Mouse (Mus musculus): Measurements from ENCODE around the gene Ripk3. TPM values are rescaled to one million over a fixed set of nuclear protein-coding genes. Genes with fewer than 3 reads are reported as not detected.
A peak's percentile ranks its signal among the peaks of the same experiment; 100 is the strongest.

The Ripk3 gene
- polyA plus RNA-seq, 1 experiment from 2014 or later, result 40.4 TPM

DNA sequence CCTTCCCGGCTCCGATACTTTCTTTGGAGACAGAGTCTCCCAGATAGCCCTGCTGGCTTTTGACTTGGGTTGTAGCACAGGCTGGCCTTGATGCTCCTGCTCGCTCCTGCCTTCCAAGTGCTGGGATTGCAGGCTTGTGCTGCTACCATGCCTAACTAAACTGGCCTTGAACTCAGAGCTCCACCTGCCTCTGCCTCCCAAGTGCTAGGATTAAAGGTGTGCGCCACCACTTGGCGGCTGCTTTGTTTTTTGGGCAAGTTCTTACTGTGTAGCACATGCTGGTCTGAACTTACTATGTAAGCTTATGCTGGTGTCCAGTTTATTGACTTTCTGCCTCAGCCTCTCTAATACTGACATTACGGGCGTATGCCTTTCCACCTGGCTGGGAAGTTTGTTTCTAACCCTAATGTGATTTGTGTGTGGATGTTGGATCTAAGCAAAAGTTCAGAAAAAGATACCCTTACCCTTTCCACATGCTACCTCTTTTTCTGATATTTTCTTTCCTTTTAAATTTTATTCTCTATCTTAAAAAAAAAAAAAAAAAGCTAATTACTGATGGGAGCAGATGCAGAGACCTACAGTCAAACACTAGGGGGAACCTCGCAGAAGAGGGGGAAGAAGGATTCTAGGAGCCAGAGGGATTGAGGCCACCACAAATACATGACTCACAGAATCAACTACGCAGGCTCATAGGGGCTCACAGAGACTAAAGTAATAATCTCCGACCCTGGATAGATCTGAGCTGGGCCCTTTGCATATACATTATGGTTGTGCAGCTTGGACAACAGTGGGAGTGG is 41.4 kb downstream of the Ripk3 start:
- WGBS, result 92% methylated on average over 10 of the region's 10 CpGs
- Histone ChIP-seq H3K36me3 (peaks cover 64% of the 10 kb centered on the region), H3K27me3 (no peaks in the 10 kb centered on the region), H3K27ac (no peak overlapping the region), H3K9me3 (replicated peaks) (no peaks in the 10 kb centered on the region), H3K4me2 (peak overlapping the region; percentile 96), H3K4me3 (replicated peaks) (peak overlapping the region; percentile 75), H3K9ac (no peak overlapping the region), H3K4me1 (peaks cover 36% of the 10 kb centered on the region)
- ATAC-seq (replicated peaks; ENCODE audit: low FRiP score), result no peak

GRCm38 (mm10) chr14:55745861-55746237 is 42.8 kb downstream of the Ripk3 start:
- Histone ChIP-seq H3K27me3 (no peaks in the 10 kb centered on the region), H3K9me3 (replicated peaks) (no peaks in the 10 kb centered on the region), H3K27ac (peak overlapping the region; percentile 48; the same call in 1 of the 2 replicates), H3K4me2 (peak overlapping the region; percentile 96), H3K4me3 (replicated peaks) (peak overlapping the region; percentile 75), H3K4me1 (peaks cover 36% of the 10 kb centered on the region), H3K9ac (peak overlapping the region; percentile 84), H3K36me3 (peaks cover 57% of the 10 kb centered on the region)
- no peak; the same call in 1 of the 2 replicates for ATAC-seq (replicated peaks; ENCODE audit: low FRiP score)
- under 1% methylated on average over 31 of the region's 31 CpGs for WGBS

DNA sequence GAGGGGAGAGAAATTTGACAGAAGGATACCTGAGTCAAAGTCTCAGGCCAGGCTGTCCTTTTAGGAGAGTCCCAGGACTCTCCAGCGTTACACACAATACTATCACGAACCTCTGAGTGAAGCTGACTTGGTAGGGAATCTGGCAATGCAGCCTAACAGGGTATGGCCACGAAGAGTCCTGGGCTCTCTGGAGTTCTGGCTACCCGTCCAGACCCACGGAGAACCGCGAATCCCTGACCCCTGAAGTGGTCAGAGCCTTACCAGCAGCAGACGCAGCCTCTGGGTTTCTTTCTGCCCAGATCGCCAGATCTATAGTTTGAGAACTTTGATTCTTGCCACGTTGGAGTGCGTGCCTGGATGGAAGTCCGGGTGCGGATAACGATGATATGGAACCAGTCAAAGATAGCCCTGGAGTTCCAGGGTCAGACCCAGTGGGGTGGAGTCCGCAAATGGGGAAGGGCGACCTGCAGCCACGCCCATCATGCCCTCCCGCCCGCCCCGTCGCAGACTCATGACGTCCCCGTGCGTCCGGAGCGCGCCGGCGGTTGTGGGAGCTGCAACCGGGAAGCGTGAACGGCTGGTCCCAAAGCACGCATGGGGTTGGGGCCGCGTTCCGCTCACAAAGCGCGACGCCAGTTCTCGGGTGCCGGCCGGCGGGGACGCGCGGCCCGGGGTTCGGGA is 43.3 kb downstream of the Ripk3 start, which contains the start of the genes Dhrs1 and Nop9:
Gene Dhrs1 (minus strand): TSS at position 511 of the 681 bp plus-strand sequence.
Gene Nop9 (plus strand): TSS at position 514 of the 681 bp plus-strand sequence.
- no peaks in the 10 kb centered on the region for H3K27me3 ChIP-seq
- H3K9ac ChIP-seq, result peak within 1 kb of the TSS; percentile 84
- H3K4me2 ChIP-seq, result peak within 1 kb of the TSS; percentile 96
- no peaks in the 10 kb centered on the region for H3K9me3 ChIP-seq (replicated peaks)
- H3K27ac ChIP-seq, result peak within 1 kb of the TSS; percentile 48
- 1% methylated on average over 48 of the region's 48 CpGs for WGBS
- peaks cover 57% of the 10 kb centered on the region for H3K36me3 ChIP-seq
- peak within 1 kb of the TSS; percentile 75 for H3K4me3 ChIP-seq (replicated peaks)
- ATAC-seq (replicated peaks; ENCODE audit: low FRiP score), result peak; percentile 88
- H3K4me1 ChIP-seq, result peaks cover 36% of the 10 kb centered on the region

DNA sequence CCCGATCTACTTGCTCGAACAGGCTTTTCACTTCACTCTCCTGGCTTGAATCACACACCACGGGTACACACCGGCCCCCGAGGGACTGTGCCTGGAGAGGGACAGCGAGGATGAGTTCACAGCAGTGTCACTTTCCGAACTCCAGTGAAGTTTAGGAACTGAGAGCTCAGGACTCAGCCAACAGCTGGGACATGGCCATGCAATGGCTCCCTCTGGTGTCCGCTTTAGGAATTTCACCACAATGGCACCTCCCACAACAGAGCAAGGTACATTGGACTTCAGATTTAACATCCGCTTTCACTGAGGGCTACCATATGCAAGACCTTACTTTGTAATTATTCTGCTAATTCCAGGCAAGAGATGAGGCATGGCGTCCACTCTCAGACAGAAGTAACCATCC is 45.0 kb downstream of the Ripk3 start:
- WGBS, result 20% methylated on average over 10 of the region's 10 CpGs
- Histone ChIP-seq H3K9ac (no peak overlapping the region), H3K4me1 (peaks cover 36% of the 10 kb centered on the region), H3K27me3 (no peaks in the 10 kb centered on the region), H3K36me3 (peaks cover 56% of the 10 kb centered on the region), H3K27ac (no peak overlapping the region), H3K4me3 (replicated peaks) (peak overlapping the region; percentile 3), H3K4me2 (peak overlapping the region; percentile 42), H3K9me3 (replicated peaks) (no peaks in the 10 kb centered on the region)
- peak; percentile 74 for ATAC-seq (replicated peaks; ENCODE audit: low FRiP score)

GRCm38 (mm10) chr14:55737086-55737687 is 51.5 kb downstream of the Ripk3 start:
- WGBS, result 83% methylated on average over 9 of the region's 9 CpGs
- no peak overlapping the region for H3K4me2 ChIP-seq
- peaks cover 38% of the 10 kb centered on the region for H3K36me3 ChIP-seq
- H3K4me1 ChIP-seq, result peaks cover 4% of the 10 kb centered on the region; the same call in 1 of the 2 replicates
- no peaks in the 10 kb centered on the region for H3K27me3 ChIP-seq
- no peak overlapping the region for H3K4me3 ChIP-seq (replicated peaks)
- peak; percentile 69; the same call in 1 of the 2 replicates for ATAC-seq (replicated peaks; ENCODE audit: low FRiP score)
- H3K9me3 ChIP-seq (replicated peaks), result no peaks in the 10 kb centered on the region
- H3K9ac ChIP-seq, result no peak overlapping the region
- H3K27ac ChIP-seq, result 0 out of 2 replicates have a peak overlapping the region, but pooled peaks have one; percentile 15

- ATAC-seq (replicated peaks; ENCODE audit: low FRiP score), result no peak
Measured at GRCm38 (mm10) chr14:55735758-55736157, 52.9 kb downstream of the Ripk3 start.

GRCm38 (mm10) chr14:55735334-55735733 is 53.3 kb downstream of the Ripk3 start:
- 55% methylated on average over 3 of the region's 3 CpGs for WGBS
- Histone ChIP-seq H3K4me2 (no peak overlapping the region), H3K36me3 (peaks cover 27% of the 10 kb centered on the region), H3K9ac (no peak overlapping the region), H3K27ac (no peak overlapping the region), H3K9me3 (replicated peaks) (no peaks in the 10 kb centered on the region), H3K4me3 (replicated peaks) (no peak overlapping the region), H3K27me3 (no peaks in the 10 kb centered on the region), H3K4me1 (peaks cover 4% of the 10 kb centered on the region; the same call in 1 of the 2 replicates)
- no peak for ATAC-seq (replicated peaks; ENCODE audit: low FRiP score)

More at GRCm38 (mm10) chr14:55735758-55736157, 52.9 kb downstream of the Ripk3 start:
- H3K4me3 ChIP-seq (replicated peaks), result no peak overlapping the region
- H3K9me3 ChIP-seq (replicated peaks), result no peaks in the 10 kb centered on the region
- peaks cover 31% of the 10 kb centered on the region for H3K36me3 ChIP-seq
- 77% methylated on average over 4 of the region's 4 CpGs for whole genome bisulfite sequencing
- peaks cover 4% of the 10 kb centered on the region; the same call in 1 of the 2 replicates for H3K4me1 ChIP-seq
- no peak overlapping the region for H3K9ac ChIP-seq
- no peaks in the 10 kb centered on the region for H3K27me3 ChIP-seq
- no peak overlapping the region for H3K4me2 ChIP-seq
- no peak overlapping the region for H3K27ac ChIP-seq

Other genes with a start within 250 kb of the Ripk3 start
- gene Pck2, start 248.6 kb downstream of the Ripk3 start, polyA plus RNA-seq (2015; fragmentation: Nextera tagmentation; extraction: Ambion mirVana), result 50.5 and 55.4 TPM in 2 replicates
- gene Dcaf11, start 228.9 kb downstream of the Ripk3 start, polyA plus RNA-seq (2015; fragmentation: Nextera tagmentation; extraction: Ambion mirVana), result 89.2 and 93.0 TPM in 2 replicates
- gene A730061H03Rik, start 228.5 kb downstream of the Ripk3 start, polyA plus RNA-seq (2015; fragmentation: Nextera tagmentation; extraction: Ambion mirVana), result 1.6 TPM in 2 replicates
- gene Fitm1, start 213.2 kb downstream of the Ripk3 start, polyA plus RNA-seq (2015; fragmentation: Nextera tagmentation; extraction: Ambion mirVana), result 4.2 and 6.1 TPM in 2 replicates
- 147 and 153 TPM in 2 replicates for gene Psme1, start 210.7 kb downstream of the Ripk3 start, polyA plus RNA-seq (2015; fragmentation: Nextera tagmentation; extraction: Ambion mirVana)
- gene Emc9, start 203.6 kb downstream of the Ripk3 start, polyA plus RNA-seq (2015; fragmentation: Nextera tagmentation; extraction: Ambion mirVana), result 6.8 and 7.4 TPM in 2 replicates
- gene Psme2, start 197.8 kb downstream of the Ripk3 start, polyA plus RNA-seq (2015; fragmentation: Nextera tagmentation; extraction: Ambion mirVana), result 248 and 261 TPM in 2 replicates
- gene Rnf31, start 197.2 kb downstream of the Ripk3 start, polyA plus RNA-seq (2015; fragmentation: Nextera tagmentation; extraction: Ambion mirVana), result 18.6 and 21.7 TPM in 2 replicates
- 12.8 and 14.6 TPM in 2 replicates for gene Irf9, start 185.3 kb downstream of the Ripk3 start, polyA plus RNA-seq (2015; fragmentation: Nextera tagmentation; extraction: Ambion mirVana)
- 20.3 and 22.4 TPM in 2 replicates for gene Rec8, start 170.8 kb downstream of the Ripk3 start, polyA plus RNA-seq (2015; fragmentation: Nextera tagmentation; extraction: Ambion mirVana)
- 97.4 and 115 TPM in 2 replicates for gene Ipo4, start 152.9 kb downstream of the Ripk3 start, polyA plus RNA-seq (2015; fragmentation: Nextera tagmentation; extraction: Ambion mirVana)
- 1.4 and 2.3 TPM in 2 replicates for gene Gm49378, start 151.0 kb downstream of the Ripk3 start, polyA plus RNA-seq (2015; fragmentation: Nextera tagmentation; extraction: Ambion mirVana)
- gene Tm9sf1, start 145.1 kb downstream of the Ripk3 start, polyA plus RNA-seq (2015; fragmentation: Nextera tagmentation; extraction: Ambion mirVana), result 113 and 123 TPM in 2 replicates
- gene Tssk4, start 138.7 kb downstream of the Ripk3 start, polyA plus RNA-seq (2015; fragmentation: Nextera tagmentation; extraction: Ambion mirVana), result 0.92 and 1.0 TPM in 2 replicates
- gene Mdp1, start 128.4 kb downstream of the Ripk3 start, polyA plus RNA-seq (2015; fragmentation: Nextera tagmentation; extraction: Ambion mirVana), result 53.6 and 55.8 TPM in 2 replicates
- gene Gmpr2, start 116.9 kb downstream of the Ripk3 start, polyA plus RNA-seq (2015; fragmentation: Nextera tagmentation; extraction: Ambion mirVana), result 68.2 and 72.6 TPM in 2 replicates
- 545 and 565 TPM in 2 replicates for gene Nedd8, start 116.7 kb downstream of the Ripk3 start, polyA plus RNA-seq (2015; fragmentation: Nextera tagmentation; extraction: Ambion mirVana)
- gene Tinf2, start 107.0 kb downstream of the Ripk3 start, polyA plus RNA-seq (2015; fragmentation: Nextera tagmentation; extraction: Ambion mirVana), result 43.6 and 46.9 TPM in 2 replicates
- gene Tgm1, start 74.9 kb downstream of the Ripk3 start, polyA plus RNA-seq (2015; fragmentation: Nextera tagmentation; extraction: Ambion mirVana), result 2.1 TPM in 2 replicates
- 37.6 and 41.8 TPM in 2 replicates for gene Rabggta, start 66.6 kb downstream of the Ripk3 start, polyA plus RNA-seq (2015; fragmentation: Nextera tagmentation; extraction: Ambion mirVana)
- 94.5 and 94.7 TPM in 2 replicates for gene Dhrs1, start 43.2 kb downstream of the Ripk3 start, polyA plus RNA-seq (2015; fragmentation: Nextera tagmentation; extraction: Ambion mirVana)
- gene Nop9, start 43.2 kb downstream of the Ripk3 start, polyA plus RNA-seq (2015; fragmentation: Nextera tagmentation; extraction: Ambion mirVana), result 38.6 and 43.4 TPM in 2 replicates
- 10.0 and 11.2 TPM in 2 replicates for gene Cideb, start 30.4 kb downstream of the Ripk3 start, polyA plus RNA-seq (2015; fragmentation: Nextera tagmentation; extraction: Ambion mirVana)
- 0.25 and 0.35 TPM in 2 replicates for gene Ltb4r2, start 27.4 kb downstream of the Ripk3 start, polyA plus RNA-seq (2015; fragmentation: Nextera tagmentation; extraction: Ambion mirVana)
- 0.69 and 0.73 TPM in 2 replicates for gene Ltb4r1, start 22.9 kb downstream of the Ripk3 start, polyA plus RNA-seq (2015; fragmentation: Nextera tagmentation; extraction: Ambion mirVana)
- gene Adcy4, start 4.8 kb downstream of the Ripk3 start, polyA plus RNA-seq (2015; fragmentation: Nextera tagmentation; extraction: Ambion mirVana), result 13.9 and 15.8 TPM in 2 replicates
- gene Nfatc4, start 34.3 kb upstream of the Ripk3 start, polyA plus RNA-seq (2015; fragmentation: Nextera tagmentation; extraction: Ambion mirVana), result 32.2 and 39.9 TPM in 2 replicates
- 20.7 and 22.4 TPM in 2 replicates for gene Nynrin, start 65.1 kb upstream of the Ripk3 start, polyA plus RNA-seq (2015; fragmentation: Nextera tagmentation; extraction: Ambion mirVana)
- gene Cbln3, start 95.5 kb upstream of the Ripk3 start, polyA plus RNA-seq (2015; fragmentation: Nextera tagmentation; extraction: Ambion mirVana), result 0.33 and 0.65 TPM in 2 replicates
- 18.0 and 19.5 TPM in 2 replicates for gene Khnyn, start 96.1 kb upstream of the Ripk3 start, polyA plus RNA-seq (2015; fragmentation: Nextera tagmentation; extraction: Ambion mirVana)
- 56.6 and 63.8 TPM in 2 replicates for gene Sdr39u1, start 111.4 kb upstream of the Ripk3 start, polyA plus RNA-seq (2015; fragmentation: Nextera tagmentation; extraction: Ambion mirVana)
- 2.1 and 2.6 TPM in 2 replicates for gene Cma1, start 155.8 kb upstream of the Ripk3 start, polyA plus RNA-seq (2015; fragmentation: Nextera tagmentation; extraction: Ambion mirVana)
- gene Cma2, start 162.1 kb upstream of the Ripk3 start, polyA plus RNA-seq (2015; fragmentation: Nextera tagmentation; extraction: Ambion mirVana), result not detected in 2 replicates
- not detected in 2 replicates for gene Mcpt1, start 229.1 kb upstream of the Ripk3 start, polyA plus RNA-seq (2015; fragmentation: Nextera tagmentation; extraction: Ambion mirVana)
- gene Mcpt9, start 241.6 kb upstream of the Ripk3 start, polyA plus RNA-seq (2015; fragmentation: Nextera tagmentation; extraction: Ambion mirVana), result not detected in 2 replicates

All from kidney, embryonic 15.5 days (tissue).